Mouse (Mus musculus) c-Kit-negative CD71-positive TER-119-positive erythroid progenitor cells, embryonic 14.5 days (primary cell): ENCODE measurements around the gene Iah1.

Experiments used
- DNase-seq: peaks from one replicate; pipeline ENCODE4 v3.0.0-alpha.2; 2013; ENCODE audit warnings: low read depth, low spot score

The Iah1 gene

GRCm38 (mm10) chr12:21318143-21318895 lies 2.1 kb downstream of the Iah1 start:
- DNase-seq: peak; percentile 29

DNA sequence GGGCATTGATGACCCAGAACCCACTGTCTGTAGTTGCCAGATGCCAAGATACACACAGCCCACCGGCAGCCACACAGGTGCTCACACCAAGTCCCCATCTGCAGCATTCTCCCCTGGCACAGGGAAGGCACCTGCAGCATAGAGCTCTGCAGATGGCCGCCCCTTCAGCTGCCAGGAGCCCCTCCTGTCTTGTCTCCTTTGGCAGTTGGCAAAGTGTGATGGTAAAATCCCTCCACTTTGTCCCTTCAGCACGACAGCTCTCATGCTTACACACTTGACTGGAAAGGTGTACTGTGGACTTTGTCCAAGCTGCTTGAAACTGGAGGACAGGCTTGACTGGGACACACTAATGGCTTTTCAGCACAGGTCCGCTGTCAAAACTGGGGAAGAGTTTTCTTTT lies 4.1 kb downstream of the Iah1 start:
- no peak for DNase-seq

DNA sequence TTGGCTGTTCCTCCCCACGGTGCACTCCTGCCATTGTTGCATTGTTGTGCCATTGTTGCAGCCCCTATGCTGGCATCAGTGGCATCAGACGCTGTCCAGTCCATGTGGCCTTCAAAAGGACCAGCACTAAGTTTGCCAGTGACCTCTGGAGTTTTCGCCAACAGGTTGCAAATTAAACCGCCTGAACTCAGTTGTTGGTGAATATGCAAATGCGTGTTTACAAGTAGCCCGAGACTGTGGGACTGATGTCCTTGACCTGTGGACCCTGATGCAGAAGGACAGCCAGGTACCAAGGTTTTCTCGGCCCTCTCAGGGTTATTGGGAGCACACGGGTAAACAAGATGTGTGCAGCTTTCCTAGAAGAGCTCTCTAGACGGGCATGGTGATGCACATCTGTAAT lies 5.0 kb downstream of the Iah1 start:
- no peak for DNase-seq

- no peak for DNase-seq
Observed at GRCm38 (mm10) chr12:21322296-21322695, 6.1 kb downstream of the Iah1 start.

DNA sequence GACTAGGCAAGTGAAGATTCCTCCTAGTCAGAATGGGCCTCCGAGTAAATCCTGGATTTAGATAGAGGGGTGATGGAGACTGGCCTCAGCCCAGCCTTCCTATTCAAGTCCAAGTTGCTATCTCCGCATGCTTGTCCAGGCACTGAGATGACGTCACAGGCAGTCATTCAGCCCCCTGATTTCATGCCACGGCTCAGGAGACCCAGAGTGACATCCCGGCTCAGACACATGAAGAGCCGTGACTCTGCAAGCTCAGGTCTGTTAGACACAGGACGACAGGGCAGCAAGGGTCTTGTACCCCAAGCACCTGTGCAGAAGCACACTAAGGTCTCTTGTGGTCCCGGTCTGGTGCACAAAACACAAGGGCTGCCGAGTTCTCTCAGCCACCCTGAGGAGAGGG lies 6.7 kb downstream of the Iah1 start:
- DNase-seq: no peak

DNA sequence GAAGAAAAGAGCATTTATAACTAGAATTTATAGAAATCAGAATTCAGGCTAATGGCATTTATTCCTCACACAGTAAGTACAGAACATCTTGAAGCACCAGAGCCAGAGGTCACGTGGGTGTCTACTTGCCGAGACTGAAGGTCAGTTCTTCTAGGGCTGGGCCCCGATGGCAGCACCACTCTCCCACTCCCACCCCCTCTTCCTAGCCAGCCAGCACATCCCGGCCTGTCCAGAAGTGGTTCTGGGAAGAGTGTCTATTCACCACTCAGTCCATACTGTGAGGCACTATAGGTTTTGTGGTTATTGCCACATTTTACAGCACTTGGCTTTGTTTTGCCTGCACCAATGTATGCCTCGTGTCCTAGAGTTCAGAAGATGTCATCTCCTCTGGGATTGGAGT lies 7.9 kb downstream of the Iah1 start:
- DNase-seq: no peak

- no peak for DNase-seq
Observed at GRCm38 (mm10) chr12:21325266-21325665, 9.1 kb downstream of the Iah1 start.

DNA sequence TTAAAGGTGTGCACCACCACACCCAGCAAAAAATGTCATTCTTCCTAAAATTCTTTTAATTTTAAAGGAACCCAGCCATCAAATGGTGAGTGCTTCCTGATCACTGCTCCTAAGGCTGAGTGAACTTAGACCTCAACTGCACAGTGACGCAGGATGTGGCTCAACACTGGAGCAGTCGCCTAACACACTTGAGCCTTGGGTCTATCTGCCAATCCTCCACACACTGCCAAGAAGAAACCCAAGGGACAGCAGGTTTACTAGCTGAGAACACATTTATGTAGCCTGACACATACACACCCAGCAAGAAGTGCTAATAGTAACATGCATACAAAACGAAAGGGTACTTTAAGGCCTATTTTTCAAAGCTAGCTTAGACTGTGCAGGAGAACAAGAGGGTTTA lies 10.1 kb downstream of the Iah1 start:
- DNase-seq: no peak

- no peak for DNase-seq
Observed at GRCm38 (mm10) chr12:21329661-21330400, 13.6 kb downstream of the Iah1 start.

DNA sequence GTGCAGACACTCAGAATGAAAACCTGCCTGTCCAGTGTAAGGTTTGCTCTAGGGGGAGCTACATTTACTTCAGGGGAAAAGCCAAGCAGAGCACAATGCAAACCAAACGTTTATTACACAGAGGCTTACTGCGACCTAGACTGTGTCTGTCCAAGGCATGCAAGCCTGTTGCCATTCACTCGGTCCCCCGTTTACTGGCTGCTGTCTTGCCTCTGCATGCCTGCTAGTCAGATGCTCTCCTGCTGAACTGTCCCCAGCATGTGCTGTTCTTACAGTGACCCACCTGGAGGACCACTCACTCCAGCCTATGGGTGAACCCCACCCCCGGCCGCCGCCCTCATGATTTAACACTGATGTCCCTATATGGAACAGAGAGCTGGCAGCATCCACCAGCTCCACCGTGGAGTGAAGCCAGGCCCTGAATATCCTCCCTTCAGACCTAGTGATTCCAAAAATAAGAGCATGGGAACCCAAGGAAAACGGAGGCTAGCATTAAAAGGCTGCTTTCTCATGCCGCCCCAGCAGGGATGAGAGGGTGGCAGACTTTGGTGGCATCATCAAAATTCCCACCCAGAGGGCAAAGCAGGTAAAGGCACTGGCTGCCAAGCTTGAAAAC lies 14.9 kb downstream of the Iah1 start:
- no peak for DNase-seq

- DNase-seq: no peak
Observed at GRCm38 (mm10) chr12:21331711-21332110, 15.5 kb downstream of the Iah1 start.

GRCm38 (mm10) chr12:21333021-21333420 lies 16.8 kb downstream of the Iah1 start:
- DNase-seq: no peak

DNA sequence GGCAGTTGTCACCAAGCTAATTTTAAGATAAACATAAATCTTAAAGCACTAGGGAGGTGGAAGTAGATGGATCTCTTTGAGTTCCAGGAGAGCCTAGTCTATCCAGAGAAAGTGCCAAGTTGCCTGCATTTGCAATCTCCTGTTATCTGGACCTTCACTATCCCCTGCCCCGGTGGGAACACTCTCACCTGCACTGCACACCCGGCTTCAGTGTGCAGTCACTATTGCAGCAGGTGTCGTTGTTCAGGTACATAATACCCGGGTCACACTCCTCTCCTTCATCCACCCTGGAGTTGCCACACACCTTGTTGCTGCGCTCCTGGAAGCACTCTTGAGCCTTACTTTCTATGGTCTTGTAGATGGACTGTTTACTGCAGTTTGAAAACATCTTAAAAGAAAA lies 17.6 kb downstream of the Iah1 start:
- DNase-seq: no peak

GRCm38 (mm10) chr12:21335869-21336268 lies 19.7 kb downstream of the Iah1 start:
- no peak for DNase-seq

DNA sequence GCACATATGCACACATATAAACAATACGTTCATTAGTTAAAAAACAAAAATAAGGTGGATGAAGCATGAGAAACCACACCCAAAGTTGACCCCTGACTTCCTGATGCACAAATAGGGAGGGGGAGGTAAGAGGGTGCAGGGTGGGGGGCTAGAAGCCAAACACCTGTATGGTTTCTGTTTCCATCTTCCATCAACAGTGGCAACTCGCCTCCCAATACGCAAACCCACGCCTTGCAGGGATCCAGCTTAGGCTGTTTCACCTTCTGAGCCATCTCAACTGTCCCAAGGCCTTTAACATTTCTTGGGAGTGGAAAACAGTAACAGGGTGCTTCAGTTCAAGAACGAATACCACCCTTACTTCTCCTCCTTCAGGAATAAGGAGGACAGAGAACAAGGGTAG lies 21.0 kb downstream of the Iah1 start:
- no peak for DNase-seq

DNA sequence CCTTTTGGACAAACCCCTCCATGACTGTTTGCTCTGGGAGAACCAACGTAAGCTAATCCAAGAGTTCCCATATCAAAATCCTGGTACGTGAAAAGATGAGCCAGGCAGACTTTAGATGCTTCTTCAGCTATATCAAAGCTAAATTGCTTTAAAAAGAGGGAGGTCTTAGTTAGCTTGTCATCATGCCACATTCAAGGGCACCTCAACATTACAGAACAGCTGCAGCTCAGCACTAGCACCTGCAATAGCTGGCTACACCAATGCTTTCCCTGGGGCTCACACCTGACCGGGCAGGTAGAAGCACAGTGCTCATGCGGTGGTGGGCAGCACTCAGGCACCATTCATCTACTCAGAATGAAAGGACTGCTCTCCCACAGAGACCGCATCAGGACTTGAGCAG lies 24.5 kb downstream of the Iah1 start:
- DNase-seq: no peak

DNA sequence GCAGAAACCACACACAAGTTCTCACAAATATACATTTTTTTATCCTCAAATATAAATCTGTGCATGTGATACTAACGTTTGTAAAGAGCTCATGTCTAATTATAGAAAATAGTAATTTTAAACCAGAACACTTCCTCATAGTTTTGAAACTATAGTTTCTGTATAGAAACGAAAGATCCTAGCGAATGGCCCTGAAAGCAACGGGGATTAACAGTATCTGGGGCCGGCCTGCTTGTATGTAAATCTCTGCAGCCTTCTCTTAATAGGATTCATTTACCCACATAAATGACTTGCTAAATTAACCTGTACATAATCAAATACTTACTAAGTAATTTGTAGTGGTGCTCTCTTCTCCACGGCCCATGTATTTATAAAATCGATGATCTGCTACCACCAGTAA lies 30.8 kb downstream of the Iah1 start:
- no peak for DNase-seq

GRCm38 (mm10) chr12:21350113-21350876 lies 34.1 kb downstream of the Iah1 start:
- no peak for DNase-seq

DNA sequence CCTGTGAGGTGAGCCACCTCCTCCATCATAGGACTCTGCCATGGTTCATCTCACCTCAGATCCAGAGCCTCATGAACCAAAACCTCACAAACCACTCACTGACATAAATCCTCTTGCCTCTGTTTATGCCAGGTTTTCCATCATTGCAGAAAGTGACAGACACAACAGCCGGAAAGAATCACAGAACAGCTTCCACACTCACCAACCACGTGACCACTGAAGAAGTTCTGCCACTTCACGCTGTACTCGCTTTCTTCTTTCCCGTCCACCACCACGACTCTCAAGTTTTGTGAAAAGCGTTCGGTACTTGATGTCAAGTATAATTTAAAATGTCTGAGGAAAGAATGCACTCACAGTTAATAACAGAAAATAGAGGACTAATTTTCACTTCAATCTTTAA lies 37.5 kb downstream of the Iah1 start:
- no peak for DNase-seq

DNA sequence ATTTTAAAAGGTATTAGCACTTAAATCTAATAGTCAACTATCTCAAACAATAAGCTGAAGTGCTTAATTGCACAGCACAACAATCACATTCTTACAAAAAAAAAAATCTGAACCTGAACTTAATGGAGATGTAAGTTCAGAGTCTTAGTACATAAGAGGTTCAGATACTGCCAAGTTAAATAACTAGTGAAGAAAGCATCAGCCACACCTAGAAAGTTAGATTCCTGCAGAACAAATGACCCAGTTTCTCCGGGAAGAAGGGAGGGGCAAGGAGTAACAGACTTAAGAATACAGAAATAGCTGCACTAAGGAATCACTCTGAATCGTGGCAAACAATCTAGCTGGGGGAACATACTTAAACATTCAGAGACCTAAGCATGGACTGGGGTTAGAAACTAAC lies 46.5 kb downstream of the Iah1 start:
- DNase-seq: no peak

GRCm38 (mm10) chr12:21363195-21363594 lies 47.0 kb downstream of the Iah1 start:
- DNase-seq: no peak
